ENCODE assay signal across 22 mouse cellular contexts in genomic region chr8:116524915-116525314, GRCm38 (mm10). TPM values are rescaled to one million over a fixed set of nuclear protein-coding genes. Genes with fewer than 3 reads are reported as not detected.
DNase-seq lines count a peak whose midpoint lies in the region; ATAC-seq lines count a peak whose summit lies in the region.
"Had no signal": no experiment of that assay in that cellular context is flagged by ENCODE, and none has a peak within 500 bp of the region (broad histone marks: within the 10 kb centered on the region; RNA-seq: fewer than 3 reads in every experiment).

No protein-coding gene starts in this region.

- ATAC-seq in activated CD4-positive, CD25-positive, alpha-beta regulatory T cell, adult 4 months = no peak
- no peak for ATAC-seq in intestine, embryonic 15.5 days
- ATAC-seq: forebrain, embryonic 15.5 days; hindbrain, embryonic 16.5 days; inflammation-experienced regulatory T-cells, adult 6 months had no signal

- no peaks in the 10 kb centered on the region for H3K36me3 ChIP-seq in intestine, embryonic 15.5 days
- H3K36me3 ChIP-seq: embryonic facial prominence, embryonic 12.5 days; forebrain, embryonic 15.5 days; heart, embryonic 13.5 days; hindbrain, embryonic 12.5 days had no signal

- no peak overlapping the region for H3K4me2 ChIP-seq in intestine, embryonic 15.5 days (replicated peaks)
- H3K4me2 ChIP-seq: embryonic facial prominence, embryonic 12.5 days; forebrain, embryonic 15.5 days; heart, embryonic 13.5 days; hindbrain, embryonic 12.5 days had no signal

- peak; percentile 69 for DNase-seq in brain, adult 2 months (ENCODE audit: low read depth, low spot score)
- DNase-seq in cerebellum, adult 18-20 months = peak; percentile 70 to 78
- DNase-seq in cerebellum, adult 9-11 months = peak; percentile 81
- DNase-seq in cerebellum, postnatal 36 days = peak; percentile 67 to 71
- DNase-seq in adrenal gland, adult 18-20 months (ENCODE audit: low spot score in 2 of 2) = no peak
- DNase-seq: adrenal gland, adult 8-10 months; adrenal gland, postnatal 36 days; heart, adult 11 months; heart, postnatal 4 days; kidney, adult 11 months had no signal

- H3K27ac ChIP-seq in intestine, embryonic 15.5 days = no peak overlapping the region
- H3K27ac ChIP-seq: embryonic facial prominence, embryonic 12.5 days; forebrain, embryonic 15.5 days; heart, embryonic 13.5 days; hindbrain, embryonic 12.5 days had no signal

- H3K9me3 ChIP-seq in intestine, embryonic 15.5 days = no peaks in the 10 kb centered on the region
- H3K9me3 ChIP-seq: embryonic facial prominence, embryonic 12.5 days; forebrain, embryonic 15.5 days; heart, embryonic 13.5 days; hindbrain, embryonic 12.5 days had no signal

- H3K4me1 ChIP-seq in intestine, embryonic 15.5 days (replicated peaks) = no peaks in the 10 kb centered on the region
- H3K4me1 ChIP-seq: embryonic facial prominence, embryonic 12.5 days; forebrain, embryonic 15.5 days; heart, embryonic 13.5 days; hindbrain, embryonic 12.5 days had no signal

- no peak overlapping the region for H3K9ac ChIP-seq in intestine, embryonic 15.5 days
- H3K9ac ChIP-seq: embryonic facial prominence, embryonic 12.5 days; forebrain, embryonic 15.5 days; heart, embryonic 13.5 days; hindbrain, embryonic 12.5 days had no signal

- no peak overlapping the region for H3K4me3 ChIP-seq in intestine, embryonic 15.5 days (replicated peaks)
- H3K4me3 ChIP-seq: embryonic facial prominence, embryonic 12.5 days; forebrain, embryonic 15.5 days; heart, embryonic 13.5 days; hindbrain, embryonic 12.5 days had no signal

- H3K27me3 ChIP-seq in intestine, embryonic 15.5 days (replicated peaks) = no peaks in the 10 kb centered on the region
- H3K27me3 ChIP-seq: embryonic facial prominence, embryonic 12.5 days; forebrain, embryonic 15.5 days; heart, embryonic 13.5 days; hindbrain, embryonic 12.5 days had no signal

- WGBS in intestine, embryonic 15.5 days = 88% methylated on average over 7 of the region's 7 CpGs

RNA-seq across cellular contexts. Expression of gene Dynlrb2, which starts 20.1 kb away (rescaled TPM):
- not detected for polyA plus RNA-seq in activated CD4-positive, CD25-positive, alpha-beta regulatory T cell, adult 4 months (2017; shearing (Covaris generic))
- not detected for total RNA-seq in adrenal gland, adult 18-20 months (2021)
- polyA plus RNA-seq in intestine, embryonic 15.5 days (2015; fragmentation: Nextera tagmentation; extraction: Ambion mirVana) = 0.48 TPM in 1 of 2 replicates, not detected in the other
- total RNA-seq: adrenal gland, postnatal 36 days; gastrocnemius, postnatal 36 days; heart, postnatal 4 days; MEL had no signal
- polyA plus RNA-seq: C2C12; heart, embryonic 13.5 days; heart, postnatal 0 days; inflammation-experienced regulatory T-cells, adult 6 months had no signal

Comparison
In these comparisons a context has a peak if more than half of its experiments do, and no peak if none do; other contexts are left out.
1. DNase-seq: peak in brain, adult 2 months (single experiment), cerebellum, adult 18-20 months (2 of 2), cerebellum, adult 9-11 months (single experiment) and cerebellum, postnatal 36 days (2 of 2); none in adrenal gland, adult 18-20 months (0 of 2).